Mouse (Mus musculus): ENCODE data around the gene Cd44. TPM values are rescaled to one million over a fixed set of nuclear protein-coding genes. Genes with fewer than 3 reads are reported as not detected.

The Cd44 gene
- polyA plus RNA-seq, 1 experiment from 2014 or later: 16.8 TPM

- Histone ChIP-seq H3K36me3 (peaks cover 6% of the 10 kb centered on the region; the same call in 1 of the 2 replicates), H3K9ac (no peak overlapping the region), H3K27me3 (no peaks in the 10 kb centered on the region), H3K4me2 (no peak overlapping the region), H3K27ac (no peak overlapping the region), H3K4me1 (replicated peaks) (no peaks in the 10 kb centered on the region), H3K4me3 (no peak overlapping the region), H3K9me3 (replicated peaks) (no peaks in the 10 kb centered on the region)
- no peak for ATAC-seq (replicated peaks; ENCODE audit: insufficient number of reproducible peaks, insufficient read depth, low FRiP score, low read depth)
- 64% methylated on average over 6 of the region's 6 CpGs for WGBS
Measured at GRCm38 (mm10) chr2:102815289-102815809, 86.1 kb downstream of the Cd44 start.

GRCm38 (mm10) chr2:102812756-102813155 is 88.7 kb downstream of the Cd44 start:
- no peaks in the 10 kb centered on the region for H3K9me3 ChIP-seq (replicated peaks)
- H3K9ac ChIP-seq: no peak overlapping the region
- 69% methylated on average over 4 of the region's 4 CpGs for WGBS
- H3K4me2 ChIP-seq: no peak overlapping the region
- no peak overlapping the region for H3K27ac ChIP-seq
- no peaks in the 10 kb centered on the region for H3K27me3 ChIP-seq
- peaks cover 6% of the 10 kb centered on the region; the same call in 1 of the 2 replicates for H3K36me3 ChIP-seq
- no peak overlapping the region for H3K4me3 ChIP-seq
- ATAC-seq (replicated peaks; ENCODE audit: insufficient number of reproducible peaks, insufficient read depth, low FRiP score, low read depth): no peak
- no peaks in the 10 kb centered on the region for H3K4me1 ChIP-seq (replicated peaks)

GRCm38 (mm10) chr2:102809436-102809835 is 92.0 kb downstream of the Cd44 start:
- Histone ChIP-seq H3K4me1 (replicated peaks) (no peaks in the 10 kb centered on the region), H3K4me3 (no peak overlapping the region), H3K36me3 (peaks cover 6% of the 10 kb centered on the region; the same call in 1 of the 2 replicates), H3K27ac (no peak overlapping the region), H3K4me2 (no peak overlapping the region), H3K9me3 (replicated peaks) (no peaks in the 10 kb centered on the region), H3K27me3 (no peaks in the 10 kb centered on the region), H3K9ac (no peak overlapping the region)
- WGBS: 82% methylated on average over 1 of the region's 1 CpGs
- no peak for ATAC-seq (replicated peaks; ENCODE audit: insufficient number of reproducible peaks, insufficient read depth, low FRiP score, low read depth)

- Histone ChIP-seq H3K9me3 (replicated peaks) (no peaks in the 10 kb centered on the region), H3K4me2 (no peak overlapping the region), H3K9ac (no peak overlapping the region), H3K4me1 (replicated peaks) (no peaks in the 10 kb centered on the region), H3K36me3 (peaks cover under 1% of the 10 kb centered on the region; the same call in 1 of the 2 replicates), H3K27me3 (no peaks in the 10 kb centered on the region), H3K27ac (no peak overlapping the region), H3K4me3 (no peak overlapping the region)
- no peak for ATAC-seq (replicated peaks; ENCODE audit: insufficient number of reproducible peaks, insufficient read depth, low FRiP score, low read depth)
- WGBS: 41% methylated on average over 3 of the region's 3 CpGs
Measured at GRCm38 (mm10) chr2:102807633-102808032, 93.8 kb downstream of the Cd44 start.

- H3K4me1 ChIP-seq (replicated peaks): no peaks in the 10 kb centered on the region
- no peaks in the 10 kb centered on the region for H3K27me3 ChIP-seq
- H3K27ac ChIP-seq: no peak overlapping the region
- H3K36me3 ChIP-seq: no peaks in the 10 kb centered on the region
- no peak overlapping the region for H3K4me3 ChIP-seq
- no peak overlapping the region for H3K9ac ChIP-seq
- 78% methylated on average over 4 of the region's 4 CpGs for WGBS
- no peak for ATAC-seq (replicated peaks; ENCODE audit: insufficient number of reproducible peaks, insufficient read depth, low FRiP score, low read depth)
- H3K4me2 ChIP-seq: no peak overlapping the region
- H3K9me3 ChIP-seq (replicated peaks): no peaks in the 10 kb centered on the region
Measured at GRCm38 (mm10) chr2:102805761-102806496, 95.5 kb downstream of the Cd44 start.

GRCm38 (mm10) chr2:102805283-102805682 is 96.2 kb downstream of the Cd44 start:
- H3K4me2 ChIP-seq: no peak overlapping the region
- no peaks in the 10 kb centered on the region for H3K9me3 ChIP-seq (replicated peaks)
- WGBS: 60% methylated on average over 6 of the region's 6 CpGs
- ATAC-seq (replicated peaks; ENCODE audit: insufficient number of reproducible peaks, insufficient read depth, low FRiP score, low read depth): no peak
- no peaks in the 10 kb centered on the region for H3K4me1 ChIP-seq (replicated peaks)
- no peaks in the 10 kb centered on the region for H3K36me3 ChIP-seq
- H3K27me3 ChIP-seq: no peaks in the 10 kb centered on the region
- H3K27ac ChIP-seq: no peak overlapping the region
- H3K9ac ChIP-seq: no peak overlapping the region
- H3K4me3 ChIP-seq: no peak overlapping the region

- Histone ChIP-seq H3K9me3 (replicated peaks) (no peaks in the 10 kb centered on the region), H3K27ac (no peak overlapping the region), H3K4me3 (no peak overlapping the region), H3K36me3 (no peaks in the 10 kb centered on the region), H3K4me1 (replicated peaks) (no peaks in the 10 kb centered on the region), H3K9ac (no peak overlapping the region), H3K27me3 (no peaks in the 10 kb centered on the region), H3K4me2 (no peak overlapping the region)
- ATAC-seq (replicated peaks; ENCODE audit: insufficient number of reproducible peaks, insufficient read depth, low FRiP score, low read depth): no peak
- WGBS: 24% methylated on average over 2 of the region's 2 CpGs
Measured at GRCm38 (mm10) chr2:102804109-102804508, 97.4 kb downstream of the Cd44 start.

GRCm38 (mm10) chr2:102801899-102802298 is 99.6 kb downstream of the Cd44 start:
- no peak overlapping the region for H3K4me2 ChIP-seq
- H3K9ac ChIP-seq: no peak overlapping the region
- no peaks in the 10 kb centered on the region for H3K9me3 ChIP-seq (replicated peaks)
- H3K27ac ChIP-seq: no peak overlapping the region
- H3K4me3 ChIP-seq: no peak overlapping the region
- no peaks in the 10 kb centered on the region for H3K4me1 ChIP-seq (replicated peaks)
- no peaks in the 10 kb centered on the region for H3K27me3 ChIP-seq
- H3K36me3 ChIP-seq: no peaks in the 10 kb centered on the region
- no peak for ATAC-seq (replicated peaks; ENCODE audit: insufficient number of reproducible peaks, insufficient read depth, low FRiP score, low read depth)
- WGBS: 73% methylated on average over 1 of the region's 1 CpGs

GRCm38 (mm10) chr2:102798149-102798548 is 103.3 kb downstream of the Cd44 start:
- H3K4me1 ChIP-seq (replicated peaks): no peaks in the 10 kb centered on the region
- no peak for ATAC-seq (replicated peaks; ENCODE audit: insufficient number of reproducible peaks, insufficient read depth, low FRiP score, low read depth)
- H3K4me3 ChIP-seq: no peak overlapping the region
- no peaks in the 10 kb centered on the region for H3K36me3 ChIP-seq
- H3K9me3 ChIP-seq (replicated peaks): no peaks in the 10 kb centered on the region
- 59% methylated on average over 2 of the region's 2 CpGs for WGBS
- no peak overlapping the region for H3K27ac ChIP-seq
- H3K27me3 ChIP-seq: no peaks in the 10 kb centered on the region
- H3K9ac ChIP-seq: no peak overlapping the region
- no peak overlapping the region for H3K4me2 ChIP-seq

GRCm38 (mm10) chr2:102795034-102795433 is 106.4 kb downstream of the Cd44 start:
- 73% methylated on average over 3 of the region's 3 CpGs for WGBS
- Histone ChIP-seq H3K4me1 (replicated peaks) (no peaks in the 10 kb centered on the region), H3K9ac (no peak overlapping the region), H3K9me3 (replicated peaks) (no peaks in the 10 kb centered on the region), H3K27me3 (no peaks in the 10 kb centered on the region), H3K4me2 (no peak overlapping the region), H3K4me3 (no peak overlapping the region), H3K27ac (no peak overlapping the region), H3K36me3 (no peaks in the 10 kb centered on the region)
- ATAC-seq (replicated peaks; ENCODE audit: insufficient number of reproducible peaks, insufficient read depth, low FRiP score, low read depth): no peak

GRCm38 (mm10) chr2:102792804-102793203 is 108.7 kb downstream of the Cd44 start:
- no peak for ATAC-seq (replicated peaks; ENCODE audit: insufficient number of reproducible peaks, insufficient read depth, low FRiP score, low read depth)
- Histone ChIP-seq H3K36me3 (no peaks in the 10 kb centered on the region), H3K27ac (no peak overlapping the region)

GRCm38 (mm10) chr2:102791641-102792040 is 109.8 kb downstream of the Cd44 start:
- Histone ChIP-seq H3K9ac (no peak overlapping the region), H3K9me3 (replicated peaks) (no peaks in the 10 kb centered on the region), H3K4me2 (no peak overlapping the region), H3K4me3 (no peak overlapping the region), H3K4me1 (replicated peaks) (no peaks in the 10 kb centered on the region), H3K36me3 (no peaks in the 10 kb centered on the region), H3K27me3 (no peaks in the 10 kb centered on the region), H3K27ac (no peak overlapping the region)
- WGBS: 77% methylated on average over 2 of the region's 2 CpGs
- no peak for ATAC-seq (replicated peaks; ENCODE audit: insufficient number of reproducible peaks, insufficient read depth, low FRiP score, low read depth)

More at GRCm38 (mm10) chr2:102792804-102793203, 108.7 kb downstream of the Cd44 start:
- Histone ChIP-seq H3K9ac (no peak overlapping the region), H3K27me3 (no peaks in the 10 kb centered on the region), H3K4me3 (no peak overlapping the region), H3K4me1 (replicated peaks) (no peaks in the 10 kb centered on the region), H3K9me3 (replicated peaks) (no peaks in the 10 kb centered on the region), H3K4me2 (no peak overlapping the region)
- 80% methylated on average over 6 of the region's 6 CpGs for WGBS

Measured in heart, embryonic 15.5 days (tissue).